Mouse (Mus musculus): ENCODE data around the gene Ric1.

Gene Ric1

GRCm38 (mm10) chr19:29521637-29522435, at the start of gene Ric1:
Gene Ric1, plus strand, starts transcription at chr19:29522282.
- DNase-seq (ENCODE audit: low read depth, low spot score): peak; percentile 78

GRCm38 (mm10) chr19:29472424-29472823, 49.7 kb upstream of the Ric1 start:
- no peak for DNase-seq (ENCODE audit: low read depth, low spot score)

GRCm38 (mm10) chr19:29472946-29473345, 49.1 kb upstream of the Ric1 start:
- no peak for DNase-seq (ENCODE audit: low read depth, low spot score)

GRCm38 (mm10) chr19:29474803-29475202, 47.3 kb upstream of the Ric1 start:
- no peak for DNase-seq (ENCODE audit: low read depth, low spot score)

- DNase-seq (ENCODE audit: low read depth, low spot score): no peak
Observed at GRCm38 (mm10) chr19:29475210-29475620, 46.9 kb upstream of the Ric1 start.

- no peak for DNase-seq (ENCODE audit: low read depth, low spot score)
Observed at GRCm38 (mm10) chr19:29478598-29478997, 43.5 kb upstream of the Ric1 start.

GRCm38 (mm10) chr19:29481578-29481977, 40.5 kb upstream of the Ric1 start:
- DNase-seq (ENCODE audit: low read depth, low spot score): no peak

- DNase-seq (ENCODE audit: low read depth, low spot score): no peak
Observed at GRCm38 (mm10) chr19:29482148-29482547, 39.9 kb upstream of the Ric1 start.

GRCm38 (mm10) chr19:29482637-29483036, 39.4 kb upstream of the Ric1 start:
- DNase-seq (ENCODE audit: low read depth, low spot score): no peak

- no peak for DNase-seq (ENCODE audit: low read depth, low spot score)
Observed at GRCm38 (mm10) chr19:29483386-29483785, 38.7 kb upstream of the Ric1 start.

- DNase-seq (ENCODE audit: low read depth, low spot score): no peak
Observed at GRCm38 (mm10) chr19:29484537-29484936, 37.5 kb upstream of the Ric1 start.

- DNase-seq (ENCODE audit: low read depth, low spot score): no peak
Observed at GRCm38 (mm10) chr19:29485257-29485948, 36.7 kb upstream of the Ric1 start.

GRCm38 (mm10) chr19:29486545-29487206, 35.4 kb upstream of the Ric1 start:
- peak; percentile 46 for DNase-seq (ENCODE audit: low read depth, low spot score)

GRCm38 (mm10) chr19:29487326-29488072, 34.6 kb upstream of the Ric1 start:
- DNase-seq (ENCODE audit: low read depth, low spot score): no peak

- no peak for DNase-seq (ENCODE audit: low read depth, low spot score)
Observed at GRCm38 (mm10) chr19:29488073-29488390, 34.0 kb upstream of the Ric1 start.

GRCm38 (mm10) chr19:29488420-29488819, 33.7 kb upstream of the Ric1 start:
- DNase-seq (ENCODE audit: low read depth, low spot score): no peak

GRCm38 (mm10) chr19:29489785-29490284, 32.2 kb upstream of the Ric1 start:
- DNase-seq (ENCODE audit: low read depth, low spot score): no peak

- DNase-seq (ENCODE audit: low read depth, low spot score): no peak
Observed at GRCm38 (mm10) chr19:29491467-29491866, 30.6 kb upstream of the Ric1 start.

GRCm38 (mm10) chr19:29494454-29494853, 27.6 kb upstream of the Ric1 start:
- no peak for DNase-seq (ENCODE audit: low read depth, low spot score)

GRCm38 (mm10) chr19:29496001-29496597, 26.0 kb upstream of the Ric1 start:
- DNase-seq (ENCODE audit: low read depth, low spot score): no peak
